Mouse (Mus musculus) megakaryocyte-erythroid progenitor cell, adult 5 weeks (primary cell): Measurements from ENCODE around the gene Slc29a2. TPM values are rescaled to one million over a fixed set of nuclear protein-coding genes. Genes with fewer than 3 reads are reported as not detected.

Experiments used
- polyA plus RNA-seq: library from polyadenylated mRNA; stranded (reverse); fragments of >175 nt; gene quantifications from 2 replicates; pipeline ENCODE4 v1.2.3, GENCODE M21; 2012

Gene Slc29a2
- 4.3 and 5.5 TPM in 2 replicates for polyA plus RNA-seq

GRCm38 (mm10) chr19:5023621-5024479 is at the start of gene Slc29a2:
Gene Slc29a2, plus strand, starts transcription at chr19:5023860.

GRCm38 (mm10) chr19:4990256-4990625 is 33.4 kb upstream of the Slc29a2 start, which contains the start of gene Npas4:
Gene Npas4, minus strand, starts transcription at chr19:4990316.

GRCm38 (mm10) chr19:5038709-5039156 is 15.1 kb downstream of the Slc29a2 start, which contains the start of the genes B4gat1 and AC124502.3:
Gene B4gat1, plus strand, starts transcription at chr19:5038826.
Gene AC124502.3, plus strand, starts transcription at chr19:5038891.

GRCm38 (mm10) chr19:5040862-5041523 is 17.3 kb downstream of the Slc29a2 start, which contains the start of gene Brms1:
Gene Brms1, plus strand, starts transcription at chr19:5041354.

GRCm38 (mm10) chr19:5050047-5050905 is 26.6 kb downstream of the Slc29a2 start, which contains the start of gene Rin1:
Gene Rin1, plus strand, starts transcription at chr19:5050481.

GRCm38 (mm10) chr19:5067867-5068569 is 44.4 kb downstream of the Slc29a2 start, which contains the start of gene Cd248:
Gene Cd248, plus strand, starts transcription at chr19:5068078.

Other genes starting within 250 kb of the Slc29a2 start
- 15.6 and 16.8 TPM in 2 replicates for gene Rbm4, start 230.0 kb upstream of the Slc29a2 start, polyA plus RNA-seq
- gene Gm21992, start 212.2 kb upstream of the Slc29a2 start, polyA plus RNA-seq = 0.68 and 1.4 TPM in 2 replicates
- 37.4 and 39.1 TPM in 2 replicates for gene Rbm14, start 212.2 kb upstream of the Slc29a2 start, polyA plus RNA-seq
- gene Ccs, start 184.5 kb upstream of the Slc29a2 start, polyA plus RNA-seq = 59.4 and 60.0 TPM in 2 replicates
- gene Ccdc87, start 184.5 kb upstream of the Slc29a2 start, polyA plus RNA-seq = not detected in 2 replicates
- gene Ctsf, start 168.7 kb upstream of the Slc29a2 start, polyA plus RNA-seq = 7.5 and 11.2 TPM in 2 replicates
- 0.37 and 1.0 TPM in 2 replicates for gene Actn3, start 146.0 kb upstream of the Slc29a2 start, polyA plus RNA-seq
- gene Zdhhc24, start 145.2 kb upstream of the Slc29a2 start, polyA plus RNA-seq = 2.1 and 2.3 TPM in 2 replicates
- gene Bbs1, start 117.2 kb upstream of the Slc29a2 start, polyA plus RNA-seq = 2.1 and 3.6 TPM in 2 replicates
- 66.2 and 71.5 TPM in 2 replicates for gene Dpp3, start 95.6 kb upstream of the Slc29a2 start, polyA plus RNA-seq
- 0.10 and 0.22 TPM in 2 replicates for gene Peli3, start 80.7 kb upstream of the Slc29a2 start, polyA plus RNA-seq
- 58.4 and 60.2 TPM in 2 replicates for gene Mrpl11, start 61.7 kb upstream of the Slc29a2 start, polyA plus RNA-seq
- 0.10 and 0.12 TPM in 2 replicates for gene Npas4, start 33.5 kb upstream of the Slc29a2 start, polyA plus RNA-seq
- 6.1 and 9.4 TPM in 2 replicates for gene B4gat1, start 15.0 kb downstream of the Slc29a2 start, polyA plus RNA-seq
- 0.13 and 1.3 TPM in 2 replicates for gene AC124502.3, start 15.0 kb downstream of the Slc29a2 start, polyA plus RNA-seq
- gene Brms1, start 17.5 kb downstream of the Slc29a2 start, polyA plus RNA-seq = 94.5 and 120 TPM in 2 replicates
- gene Rin1, start 26.6 kb downstream of the Slc29a2 start, polyA plus RNA-seq = 1.2 and 1.8 TPM in 2 replicates
- gene Cd248, start 44.2 kb downstream of the Slc29a2 start, polyA plus RNA-seq = 0.77 and 1.7 TPM in 2 replicates
- gene Tmem151a, start 61.7 kb downstream of the Slc29a2 start, polyA plus RNA-seq = 0.29 and 1.6 TPM in 2 replicates
- gene Yif1a, start 64.7 kb downstream of the Slc29a2 start, polyA plus RNA-seq = 17.5 and 18.7 TPM in 2 replicates
- gene Cnih2, start 74.7 kb downstream of the Slc29a2 start, polyA plus RNA-seq = 3.6 and 6.3 TPM in 2 replicates
- gene Rab1b, start 83.2 kb downstream of the Slc29a2 start, polyA plus RNA-seq = 262 and 300 TPM in 2 replicates
- gene Klc2, start 94.7 kb downstream of the Slc29a2 start, polyA plus RNA-seq = 22.7 and 28.8 TPM in 2 replicates
- gene Pacs1, start 249.3 kb downstream of the Slc29a2 start, polyA plus RNA-seq = 28.6 and 34.9 TPM in 2 replicates